Mouse (Mus musculus): ENCODE measurements around the gene Gm14403.

DNA sequence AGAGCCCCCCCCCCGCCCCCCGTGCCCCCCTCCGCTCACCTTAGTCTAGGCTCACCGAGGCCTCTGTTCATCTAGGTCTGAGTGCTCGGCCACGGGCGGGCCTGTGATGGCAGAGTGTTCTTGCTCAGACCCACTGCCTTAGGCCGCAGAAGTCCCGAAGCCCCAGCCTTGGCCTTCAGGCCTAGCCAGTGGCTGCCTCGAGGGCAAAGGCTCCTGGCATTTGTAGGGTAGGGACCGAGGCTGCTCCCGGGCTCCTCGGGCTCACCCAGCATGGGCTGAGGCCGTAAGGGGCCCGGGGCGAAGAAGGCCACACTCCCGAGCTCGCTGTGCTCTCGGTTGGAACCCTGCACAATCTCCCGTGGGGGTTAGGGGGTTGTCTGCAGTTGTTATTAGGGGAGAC is 25.0 kb downstream of the Gm14403 start:
- TF ChIP-seq GATA1 (IDR thresholded peaks at IDR 0.05; ENCODE audit: low read length) (no peak), TAL1 (IDR thresholded peaks at IDR 0.05; ENCODE audit: low read length) (no peak)
